Mouse (Mus musculus) heart, adult 2 months (tissue): ENCODE measurements at regions not wholly inside any gene's neighbourhood (a gene's known extent, or its start where the extent isn't known, plus 50 kb on each side); places are given as distances from the start of the nearest gene placed in this dataset.

Source experiments
- DNase-seq, 2 experiments: peaks; one replicate each; pipeline ENCODE4 v3.0.0; 2021
- H3K27ac ChIP-seq: fragments of 200-600 bp; 2 replicates; pipeline ENCODE4 v1.8.1; 2022
- H3K27me3 ChIP-seq: fragments of 200-500 bp; 2 replicates; pipeline ENCODE4 v1.6.1; 2012; ENCODE audit warnings: mild to moderate bottlenecking, low read length, inconsistent platforms, mixed read lengths; ENCODE audit not compliant: control insufficient read depth, insufficient read depth
- H3K36me3 ChIP-seq: fragments of 200-500 bp; 2 replicates; pipeline ENCODE4 v1.6.1; 2012; ENCODE audit warnings: low read length, inconsistent platforms; ENCODE audit not compliant: control insufficient read depth, insufficient read depth
- H3K4me1 ChIP-seq: fragments of 200-500 bp; 2 replicates; pipeline ENCODE4 v1.6.1; 2011; ENCODE audit warnings: low read length; ENCODE audit not compliant: control insufficient read depth, insufficient read depth
- H3K4me3 ChIP-seq: fragments of 200-600 bp; 2 replicates; pipeline ENCODE4 v1.8.1; 2022
- H3K79me2 ChIP-seq: fragments of 200-500 bp; replicated peaks from 2 replicates; pipeline ENCODE4 v1.6.1; 2012; ENCODE audit warnings: mild to moderate bottlenecking, inconsistent platforms, low read length, moderate library complexity, mixed read lengths; ENCODE audit not compliant: control insufficient read depth, insufficient read depth
- H3K9ac ChIP-seq: fragments of 200-500 bp; 2 replicates; pipeline ENCODE4 v1.6.1; 2012; ENCODE audit warnings: low read depth, mild to moderate bottlenecking, control low read depth, inconsistent platforms, low read length, mixed read lengths
- CTCF ChIP-seq: fragments of 200-600 bp; IDR thresholded peaks from 2 replicates; pipeline ENCODE4 v1.8.1; 2022; ENCODE audit warnings: antibody characterized with exemption, mild to moderate bottlenecking, moderate library complexity
- EP300 ChIP-seq: fragments of 200-500 bp; IDR thresholded peaks from 2 replicates; pipeline ENCODE4 v1.6.1; 2011; ENCODE audit warnings: low read depth, low read length, control low read depth; ENCODE audit not compliant: insufficient read depth
- POLR2A ChIP-seq: fragments of 200-500 bp; IDR thresholded peaks from 2 replicates; pipeline ENCODE4 v1.6.1; 2011; ENCODE audit warnings: mild to moderate bottlenecking, low read depth, low read length, control low read depth; ENCODE audit not compliant: insufficient read depth
- WGBS: fragments of 180-500 bp; shearing (Covaris S2); methylation state at CpG from one replicate; pipeline ENCODE4 v1.1.7; 2018; 5-methylcytosine and 5-hydroxymethylcytosine counted together
- intact Hi-C: fragments of 180-260 bp; cut with DNase I; formaldehyde crosslinking; loops from one replicate; pipeline ENCODE4 v1.15.1; 2025

GRCm38 (mm10) chr12:15998331-15998730 lies 181.6 kb upstream of the Trib2 start:
- peaks cover 2% of the 10 kb centered on the region for H3K4me1 ChIP-seq
- TF ChIP-seq CTCF (no peak), EP300 (no peak), POLR2A (no peak)
- DNase-seq: no peak
- intact Hi-C loops: no loop called here
- H3K27ac ChIP-seq: no peak overlapping the region
- H3K9ac ChIP-seq: no peak overlapping the region
- 0 out of 2 replicates have a peak, but pooled peaks cover 2% of the 10 kb centered on the region for H3K36me3 ChIP-seq
- H3K4me3 ChIP-seq: no peak overlapping the region
- no peaks in the 10 kb centered on the region for H3K27me3 ChIP-seq
- no peaks in the 10 kb centered on the region for H3K79me2 ChIP-seq

- no peaks in the 10 kb centered on the region for H3K36me3 ChIP-seq
- no peaks in the 10 kb centered on the region for H3K27me3 ChIP-seq
- no peak overlapping the region for H3K27ac ChIP-seq
- DNase-seq: no peak
- no peak overlapping the region for H3K4me3 ChIP-seq
- H3K9ac ChIP-seq: no peak overlapping the region
- intact Hi-C loops: no loop called here
- TF ChIP-seq EP300 (no peak), POLR2A (no peak)
- H3K4me1 ChIP-seq: no peaks in the 10 kb centered on the region
- 85% methylated on average over 3 of the region's 3 CpGs for WGBS
- H3K79me2 ChIP-seq: no peaks in the 10 kb centered on the region
Observed at GRCm38 (mm10) chr12:15993866-15994265, 177.1 kb upstream of the Trib2 start.

DNA sequence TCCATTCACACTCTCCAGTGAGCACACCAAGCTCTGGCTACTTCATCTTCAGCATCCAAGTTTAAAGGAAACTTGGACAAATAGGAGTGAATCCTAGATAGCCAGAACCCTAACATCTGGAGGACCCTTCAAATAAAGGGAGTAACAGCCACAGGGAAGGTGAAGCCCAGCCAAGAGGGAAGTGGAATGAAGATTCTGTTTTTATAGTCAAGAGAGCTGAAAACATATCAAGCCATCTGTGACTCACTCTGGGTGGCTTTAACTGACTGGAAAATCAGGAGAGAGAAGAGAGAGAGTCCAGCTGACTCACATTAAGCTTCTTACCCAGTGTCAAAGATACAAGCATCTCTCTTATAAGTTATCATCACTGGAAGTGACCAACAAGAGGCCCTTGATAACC lies 169.6 kb upstream of the Trib2 start:
- Histone ChIP-seq H3K27ac (no peak overlapping the region), H3K27me3 (no peaks in the 10 kb centered on the region), H3K79me2 (no peaks in the 10 kb centered on the region), H3K36me3 (peaks cover 2% of the 10 kb centered on the region; the same call in 1 of the 2 replicates), H3K9ac (no peak overlapping the region), H3K4me3 (no peak overlapping the region), H3K4me1 (peaks cover 8% of the 10 kb centered on the region)
- intact Hi-C loops: no loop called here
- TF ChIP-seq CTCF (no peak), POLR2A (no peak), EP300 (no peak)
- DNase-seq: no peak

- Histone ChIP-seq H3K36me3 (peaks cover 2% of the 10 kb centered on the region; the same call in 1 of the 2 replicates), H3K27me3 (no peaks in the 10 kb centered on the region), H3K4me3 (no peak overlapping the region), H3K79me2 (no peaks in the 10 kb centered on the region), H3K4me1 (peaks cover 11% of the 10 kb centered on the region), H3K9ac (no peak overlapping the region), H3K27ac (no peak overlapping the region; the same call in 1 of the 2 replicates)
- WGBS: 63% methylated on average over 2 of the region's 2 CpGs
- no peak for TF ChIP-seq POLR2A
- no peak for TF ChIP-seq CTCF
- no peak for TF ChIP-seq EP300
- DNase-seq: no peak
- intact Hi-C loops: no loop called here
Observed at GRCm38 (mm10) chr12:15985649-15986048, 168.9 kb upstream of the Trib2 start.

DNA sequence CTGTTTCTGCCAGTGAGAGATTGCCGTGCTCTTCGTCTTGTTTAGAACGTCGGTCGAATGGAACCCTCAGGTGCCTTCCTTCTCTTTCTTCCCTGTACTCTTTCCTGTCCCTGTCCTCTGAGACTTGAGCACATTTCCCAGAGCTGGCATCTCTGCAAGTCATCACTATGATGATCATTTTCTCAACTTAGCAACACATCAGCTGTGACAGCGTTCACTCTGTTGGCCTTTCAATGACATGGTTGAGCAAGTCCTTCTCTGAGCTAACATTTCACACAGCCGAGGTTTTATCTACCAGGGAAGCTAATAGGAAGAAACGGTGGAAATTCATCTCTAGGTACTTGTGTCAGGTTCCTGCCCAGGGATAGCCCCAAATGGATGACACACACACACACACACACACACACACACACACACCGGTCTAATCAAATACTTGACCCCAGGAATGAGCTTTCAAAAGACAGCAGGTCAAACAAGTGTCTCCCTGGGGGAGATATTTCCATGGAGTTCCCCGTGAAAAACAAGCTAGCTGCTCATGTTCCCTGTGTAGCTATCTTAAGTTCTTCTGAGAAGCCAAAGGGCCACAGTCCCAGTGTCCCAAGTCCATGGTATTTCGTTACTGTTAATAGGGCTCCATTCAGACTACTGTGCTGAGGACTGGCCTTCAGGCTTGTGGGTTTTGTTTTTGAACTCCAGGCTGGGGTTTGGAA lies 167.0 kb upstream of the Trib2 start:
- H3K9ac ChIP-seq: no peak overlapping the region
- peaks cover 11% of the 10 kb centered on the region for H3K4me1 ChIP-seq
- no peaks in the 10 kb centered on the region for H3K79me2 ChIP-seq
- intact Hi-C loops: no loop called here
- H3K27me3 ChIP-seq: no peaks in the 10 kb centered on the region
- H3K36me3 ChIP-seq: peaks cover 2% of the 10 kb centered on the region
- DNase-seq: no peak
- TF ChIP-seq POLR2A (no peak), CTCF (no peak), EP300 (no peak)
- H3K4me3 ChIP-seq: no peak overlapping the region
- 74% methylated on average over 11 of the region's 11 CpGs for WGBS
- H3K27ac ChIP-seq: no peak overlapping the region

- Histone ChIP-seq H3K27ac (no peak overlapping the region), H3K4me1 (peaks cover 11% of the 10 kb centered on the region), H3K36me3 (peaks cover 2% of the 10 kb centered on the region), H3K27me3 (no peaks in the 10 kb centered on the region), H3K4me3 (no peak overlapping the region), H3K9ac (no peak overlapping the region), H3K79me2 (no peaks in the 10 kb centered on the region)
- intact Hi-C loops: no loop called here
- WGBS: 53% methylated on average over 1 of the region's 1 CpGs
- DNase-seq: no peak
- TF ChIP-seq CTCF (no peak), POLR2A (no peak), EP300 (no peak)
Observed at GRCm38 (mm10) chr12:15981741-15982140, 165.0 kb upstream of the Trib2 start.
